Mouse (Mus musculus): Measurements from ENCODE around the gene Scaf11. TPM values are rescaled to one million over a fixed set of nuclear protein-coding genes. Genes with fewer than 3 reads are reported as not detected.
"Not testable (repeated sequence)": the region's sequence is repeated elsewhere in the genome, so short reads cannot be mapped to it uniquely, and the experiment has no call there.

Gene Scaf11
- 33.3 and 37.1 TPM in 2 replicates for polyA plus RNA-seq (2015; fragmentation: Nextera tagmentation; extraction: Ambion mirVana)

DNA sequence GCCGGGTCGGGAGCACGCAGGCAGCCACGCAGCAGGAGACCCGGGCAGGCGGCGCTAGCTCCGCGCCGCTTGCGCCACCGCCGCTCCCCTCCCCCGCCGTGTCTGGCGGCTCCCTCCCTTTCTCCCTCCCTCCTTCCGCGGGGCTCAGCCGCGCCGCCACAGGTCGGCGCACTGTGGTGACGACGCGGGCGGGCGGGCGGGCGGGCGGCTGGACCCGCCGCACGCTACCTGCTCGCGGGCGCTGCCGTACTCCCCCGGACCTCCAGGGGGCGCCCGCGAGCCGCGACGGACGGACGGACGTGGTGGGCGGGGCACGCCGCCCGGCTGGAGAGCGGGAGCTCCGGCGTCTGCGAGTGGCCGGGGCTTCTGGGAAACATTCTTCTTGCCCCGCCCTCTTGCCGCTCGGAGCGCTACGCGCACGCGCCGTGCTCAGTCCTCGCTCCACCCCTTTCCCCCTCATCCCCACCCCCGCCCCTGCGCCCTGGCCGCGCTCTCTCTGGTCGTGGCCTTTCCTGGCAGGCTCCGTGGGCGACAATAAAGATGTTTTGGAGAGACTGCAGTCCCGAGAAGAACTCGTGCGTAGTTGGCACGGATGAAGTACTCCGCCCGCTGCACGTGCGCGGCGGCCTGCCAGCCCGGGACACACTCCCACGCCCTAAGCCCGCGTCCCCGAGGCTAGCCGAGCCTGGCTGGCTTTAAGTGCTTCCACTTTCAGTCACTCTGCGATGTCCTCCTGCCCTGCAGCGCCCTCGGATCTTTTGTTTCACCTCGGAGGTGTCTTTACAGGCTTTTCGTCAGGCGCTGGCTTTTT is at the start of gene Scaf11:
TSS of gene Scaf11 (minus strand) at position 114 of the 811 bp plus-strand sequence.
- WGBS (ENCODE audit: insufficient replicate concordance) = under 1% methylated on average over 79 of the region's 96 CpGs
- H3K27ac ChIP-seq (ENCODE audit: low read length) = peak within 1 kb of the TSS; percentile 100
- peak within 1 kb of the TSS; percentile 96 for H3K4me3 ChIP-seq (ENCODE audit: low read depth, low read length)
- peak within 1 kb of the TSS; percentile 100 for H3K9ac ChIP-seq (ENCODE audit: low read depth, low read length)
- H3K27me3 ChIP-seq (ENCODE audit: control insufficient read depth, insufficient read depth, low read depth, low read length) = no peaks in the 10 kb centered on the region
- H3K9me3 ChIP-seq (replicated peaks; ENCODE audit: control insufficient read depth, low read length) = no peaks in the 10 kb centered on the region
- peaks cover 2% of the 10 kb centered on the region; the same call in 1 of the 2 replicates for H3K36me3 ChIP-seq (ENCODE audit: control insufficient read depth, insufficient read depth)
- ATAC-seq (ENCODE audit: low read depth) = peak; percentile 90
- peak within 1 kb of the TSS; percentile 91 for H3K4me2 ChIP-seq (ENCODE audit: low read depth, low read length)
- peaks cover 40% of the 10 kb centered on the region for H3K4me1 ChIP-seq (ENCODE audit: control insufficient read depth, low read depth, low read length)

DNA sequence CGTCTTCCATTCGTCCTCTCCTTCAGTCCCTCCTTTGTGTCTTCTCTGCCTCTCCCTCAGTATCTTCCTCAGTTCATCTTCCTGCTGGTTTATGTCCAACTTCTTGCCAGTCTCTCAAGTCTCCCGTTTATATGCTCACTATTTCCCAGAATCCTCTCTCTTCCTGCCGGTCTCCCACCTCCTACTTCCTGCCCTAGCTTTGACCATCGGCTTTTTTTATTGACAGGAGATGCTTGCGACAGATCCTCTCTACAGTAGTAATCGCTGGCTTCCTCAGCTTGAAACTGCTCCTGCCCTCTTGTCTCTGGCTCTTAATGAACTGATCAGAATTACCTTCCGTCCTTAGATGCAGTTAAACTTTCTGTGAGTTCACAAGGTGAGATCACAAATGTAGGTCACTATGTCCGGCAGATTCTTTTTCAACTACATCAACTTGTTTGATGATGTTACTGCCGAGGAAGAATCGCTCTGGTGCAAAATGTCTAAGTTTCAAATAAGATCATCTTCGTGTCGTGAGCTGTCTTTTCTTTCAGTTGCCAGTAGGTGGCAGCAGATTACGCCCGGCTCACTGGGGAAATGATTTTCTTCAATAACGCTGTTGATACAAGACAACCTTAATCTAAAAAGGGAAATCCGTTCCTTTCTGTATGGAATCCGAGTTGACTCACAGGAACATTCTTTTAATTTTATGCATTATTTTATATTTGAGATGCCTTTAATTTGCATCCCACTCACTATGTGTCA is 46.6 kb upstream of the Scaf11 start:
- ATAC-seq (ENCODE audit: low read depth) = no peak
- 0 out of 2 replicates have a peak overlapping the region, but pooled peaks have one; percentile 0 for H3K4me2 ChIP-seq (ENCODE audit: low read depth, low read length)
- H3K27ac ChIP-seq (ENCODE audit: low read length) = no peak overlapping the region
- no peaks in the 10 kb centered on the region for H3K4me1 ChIP-seq (ENCODE audit: control insufficient read depth, low read depth, low read length)
- H3K27me3 ChIP-seq (ENCODE audit: control insufficient read depth, insufficient read depth, low read depth, low read length) = no peaks in the 10 kb centered on the region
- 0 out of 2 replicates have a peak, but pooled peaks cover 6% of the 10 kb centered on the region for H3K9me3 ChIP-seq (replicated peaks; ENCODE audit: control insufficient read depth, low read length)
- H3K4me3 ChIP-seq (ENCODE audit: low read depth, low read length) = no peak overlapping the region
- no peaks in the 10 kb centered on the region for H3K36me3 ChIP-seq (ENCODE audit: control insufficient read depth, insufficient read depth)
- 26% methylated on average over 18 of the region's 18 CpGs for WGBS (ENCODE audit: insufficient replicate concordance)
- no peak overlapping the region for H3K9ac ChIP-seq (ENCODE audit: low read depth, low read length)

DNA sequence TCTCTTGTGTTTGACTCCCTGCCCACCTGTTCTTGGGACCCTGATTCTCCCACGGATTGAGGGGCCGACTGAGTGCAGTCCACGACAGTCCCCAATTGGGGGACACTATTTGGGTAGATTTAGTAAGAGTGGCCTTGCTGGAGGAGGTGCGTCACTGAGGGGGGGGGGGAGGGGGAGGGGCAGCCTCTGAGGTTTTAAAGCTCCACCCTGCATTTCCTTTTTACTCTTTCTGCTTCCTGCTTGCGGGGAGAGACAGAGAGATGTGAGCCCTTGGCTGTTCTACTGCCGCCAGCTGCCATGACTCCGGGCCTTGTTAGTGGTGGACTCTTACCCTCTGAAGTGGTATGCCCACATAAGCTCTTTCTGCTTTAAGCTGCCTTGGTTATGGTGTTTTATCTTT is 37.0 kb upstream of the Scaf11 start:
- ATAC-seq (ENCODE audit: low read depth) = no peak
- Histone ChIP-seq H3K36me3 (ENCODE audit: control insufficient read depth, insufficient read depth) (no peaks in the 10 kb centered on the region), H3K4me1 (ENCODE audit: control insufficient read depth, low read depth, low read length) (no peaks in the 10 kb centered on the region; the same call in 1 of the 2 replicates), H3K9me3 (replicated peaks; ENCODE audit: control insufficient read depth, low read length) (peaks cover 5% of the 10 kb centered on the region), H3K27me3 (ENCODE audit: control insufficient read depth, insufficient read depth, low read depth, low read length) (no peaks in the 10 kb centered on the region), H3K4me2 (ENCODE audit: low read depth, low read length) (no peak overlapping the region), H3K9ac (ENCODE audit: low read depth, low read length) (no peak overlapping the region), H3K27ac (ENCODE audit: low read length) (no peak overlapping the region), H3K4me3 (ENCODE audit: low read depth, low read length) (no peak overlapping the region)
- WGBS (ENCODE audit: insufficient replicate concordance) = 76% methylated on average over 7 of the region's 7 CpGs

DNA sequence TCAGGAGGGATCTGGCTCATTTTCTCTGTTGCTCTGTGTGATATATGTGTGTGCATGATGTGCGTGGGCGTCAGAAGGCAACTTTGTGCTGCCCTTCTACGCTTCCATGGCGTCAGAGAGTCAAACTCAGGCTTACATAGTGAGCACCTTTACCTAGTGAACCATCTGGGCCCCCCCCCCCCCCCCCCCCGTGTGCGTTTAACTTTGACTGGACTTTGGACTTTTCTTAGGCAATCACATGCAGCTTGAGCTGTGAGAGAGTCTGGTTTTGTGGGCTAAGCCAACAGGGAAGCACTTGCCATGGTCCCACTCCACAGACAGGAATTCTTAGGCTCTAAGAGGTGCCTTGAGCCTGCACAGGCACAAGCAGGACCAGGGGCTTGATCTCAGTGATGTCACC is 33.6 kb upstream of the Scaf11 start:
- Histone ChIP-seq H3K36me3 (ENCODE audit: control insufficient read depth, insufficient read depth) (no peaks in the 10 kb centered on the region), H3K4me1 (ENCODE audit: control insufficient read depth, low read depth, low read length) (no peaks in the 10 kb centered on the region; the same call in 1 of the 2 replicates), H3K27ac (ENCODE audit: low read length) (no peak overlapping the region), H3K9ac (ENCODE audit: low read depth, low read length) (no peak overlapping the region), H3K4me2 (ENCODE audit: low read depth, low read length) (no peak overlapping the region), H3K27me3 (ENCODE audit: control insufficient read depth, insufficient read depth, low read depth, low read length) (no peaks in the 10 kb centered on the region), H3K9me3 (replicated peaks; ENCODE audit: control insufficient read depth, low read length) (peaks cover 5% of the 10 kb centered on the region), H3K4me3 (ENCODE audit: low read depth, low read length) (no peak overlapping the region)
- 58% methylated on average over 6 of the region's 6 CpGs for WGBS (ENCODE audit: insufficient replicate concordance)
- ATAC-seq (ENCODE audit: low read depth) = peak; percentile 21; the same call in 1 of the 2 replicates

DNA sequence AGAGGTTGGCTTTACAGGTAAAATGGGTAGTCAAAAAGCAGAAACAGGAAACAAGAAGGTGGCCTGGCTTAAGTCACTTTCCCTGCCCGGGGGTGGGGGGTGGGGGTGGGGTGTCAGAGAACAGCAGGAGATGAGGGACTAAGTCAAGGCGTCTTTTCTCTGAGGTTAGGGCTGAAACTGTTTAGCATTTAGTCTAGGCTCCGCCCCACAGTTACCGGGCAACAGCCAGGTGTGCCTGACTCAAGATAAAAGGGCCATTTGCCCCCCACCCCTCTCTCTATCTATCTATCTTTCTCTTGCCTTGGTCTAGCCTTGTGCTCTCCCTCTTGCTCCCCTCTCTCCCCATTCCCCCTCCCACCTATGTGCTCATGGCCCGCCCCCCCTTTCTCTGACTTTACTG is 32.9 kb upstream of the Scaf11 start:
- Histone ChIP-seq H3K9me3 (replicated peaks; ENCODE audit: control insufficient read depth, low read length) (peaks cover 5% of the 10 kb centered on the region), H3K27ac (ENCODE audit: low read length) (no peak overlapping the region), H3K4me1 (ENCODE audit: control insufficient read depth, low read depth, low read length) (no peaks in the 10 kb centered on the region; the same call in 1 of the 2 replicates), H3K9ac (ENCODE audit: low read depth, low read length) (no peak overlapping the region), H3K4me3 (ENCODE audit: low read depth, low read length) (no peak overlapping the region), H3K27me3 (ENCODE audit: control insufficient read depth, insufficient read depth, low read depth, low read length) (no peaks in the 10 kb centered on the region), H3K4me2 (ENCODE audit: low read depth, low read length) (no peak overlapping the region), H3K36me3 (ENCODE audit: control insufficient read depth, insufficient read depth) (no peaks in the 10 kb centered on the region)
- ATAC-seq (ENCODE audit: low read depth) = no peak
- WGBS (ENCODE audit: insufficient replicate concordance) = 64% methylated on average over 5 of the region's 5 CpGs

DNA sequence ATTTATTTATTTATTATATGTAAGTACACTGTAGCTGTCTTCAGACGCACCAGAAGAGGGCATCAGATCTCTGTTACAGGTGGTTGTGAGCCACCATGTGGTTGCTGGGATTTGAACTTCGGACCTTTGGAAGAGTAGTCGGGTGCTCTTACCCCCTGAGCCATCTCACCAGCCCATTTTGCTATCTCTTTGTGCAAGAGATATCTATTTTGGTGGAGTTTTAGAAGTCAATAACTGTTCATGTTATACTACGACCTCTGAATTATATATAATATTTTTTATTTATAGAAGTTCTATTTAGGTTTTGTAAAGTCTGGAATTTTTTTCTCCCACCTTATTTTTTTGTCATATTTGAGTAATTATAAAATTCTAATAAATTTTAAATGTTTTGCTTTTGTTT is 32.3 kb upstream of the Scaf11 start:
- 65% methylated on average over 4 of the region's 4 CpGs for WGBS (ENCODE audit: insufficient replicate concordance)
- not testable (repeated sequence) for H3K27ac ChIP-seq (ENCODE audit: low read length); H3K4me2 ChIP-seq (ENCODE audit: low read depth, low read length); H3K36me3 ChIP-seq (ENCODE audit: control insufficient read depth, insufficient read depth); H3K4me1 ChIP-seq (ENCODE audit: control insufficient read depth, low read depth, low read length); H3K4me3 ChIP-seq (ENCODE audit: low read depth, low read length); H3K9me3 ChIP-seq (replicated peaks; ENCODE audit: control insufficient read depth, low read length); H3K27me3 ChIP-seq (ENCODE audit: control insufficient read depth, insufficient read depth, low read depth, low read length); ATAC-seq (ENCODE audit: low read depth); H3K9ac ChIP-seq (ENCODE audit: low read depth, low read length)

DNA sequence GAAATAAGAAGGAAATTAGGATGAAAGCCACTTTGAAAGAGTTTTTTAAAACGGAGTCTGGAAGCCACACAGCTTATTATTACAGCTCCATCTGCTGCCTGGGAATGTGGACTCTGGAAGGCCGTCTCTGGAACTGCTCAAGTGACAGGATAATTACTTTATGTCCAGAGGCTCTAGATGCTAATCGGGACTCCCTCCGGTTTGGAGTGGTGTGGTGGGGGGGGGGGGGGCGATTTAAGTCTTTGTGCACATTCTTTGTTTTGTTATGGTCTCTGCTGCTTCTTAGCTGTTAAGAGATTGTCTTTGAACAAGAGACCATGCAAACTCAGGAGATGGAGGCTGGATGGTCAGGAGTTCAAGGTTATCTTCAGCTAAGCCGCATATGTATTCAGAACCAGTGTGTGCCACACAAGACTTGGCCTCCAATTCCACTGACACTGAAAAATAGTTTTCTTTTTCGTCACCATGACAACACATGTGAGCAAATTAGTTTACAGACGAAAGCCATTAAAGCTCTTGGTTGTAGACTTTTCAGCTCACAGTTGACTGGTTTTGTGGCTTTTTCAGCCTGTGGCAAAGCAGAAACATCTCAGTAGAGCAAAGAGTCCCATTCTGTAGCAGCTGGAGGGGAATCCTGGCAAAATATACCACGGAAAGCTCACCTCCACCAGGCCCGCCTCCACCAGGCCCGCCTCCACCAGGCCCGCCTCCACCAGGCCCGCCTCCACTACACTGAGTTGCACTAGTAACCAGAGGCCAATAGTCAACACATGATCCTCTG is 31.4 kb upstream of the Scaf11 start:
- Histone ChIP-seq H3K9ac (ENCODE audit: low read depth, low read length) (no peak overlapping the region), H3K4me2 (ENCODE audit: low read depth, low read length) (no peak overlapping the region), H3K36me3 (ENCODE audit: control insufficient read depth, insufficient read depth) (no peaks in the 10 kb centered on the region), H3K9me3 (replicated peaks; ENCODE audit: control insufficient read depth, low read length) (peaks cover 2% of the 10 kb centered on the region), H3K27me3 (ENCODE audit: control insufficient read depth, insufficient read depth, low read depth, low read length) (no peaks in the 10 kb centered on the region), H3K4me3 (ENCODE audit: low read depth, low read length) (no peak overlapping the region), H3K4me1 (ENCODE audit: control insufficient read depth, low read depth, low read length) (no peaks in the 10 kb centered on the region; the same call in 1 of the 2 replicates), H3K27ac (ENCODE audit: low read length) (no peak overlapping the region)
- WGBS (ENCODE audit: insufficient replicate concordance) = 44% methylated on average over 13 of the region's 13 CpGs
- ATAC-seq (ENCODE audit: low read depth) = no peak

DNA sequence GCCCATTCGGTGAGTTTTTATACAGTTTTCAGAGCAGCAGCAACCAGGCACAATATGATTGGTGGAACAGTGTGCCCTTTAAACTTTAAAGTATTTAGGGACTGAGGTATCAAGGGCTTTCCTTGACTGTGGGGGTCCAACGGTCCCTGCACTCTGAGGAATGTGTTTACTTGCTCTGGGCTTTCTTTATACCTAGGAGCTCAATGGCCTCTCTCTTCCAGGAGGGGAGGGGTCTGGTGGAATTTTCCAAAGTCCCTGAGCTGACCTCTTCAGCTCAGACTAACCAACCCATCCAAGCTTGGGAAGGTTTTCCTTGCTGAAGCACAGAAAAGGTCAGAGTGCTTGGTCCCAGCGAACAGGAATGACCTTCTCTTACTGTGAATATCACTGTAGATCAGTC is 30.8 kb upstream of the Scaf11 start:
- WGBS (ENCODE audit: insufficient replicate concordance) = 40% methylated on average over 3 of the region's 3 CpGs
- Histone ChIP-seq H3K9ac (ENCODE audit: low read depth, low read length) (no peak overlapping the region), H3K4me2 (ENCODE audit: low read depth, low read length) (no peak overlapping the region), H3K9me3 (replicated peaks; ENCODE audit: control insufficient read depth, low read length) (peaks cover 2% of the 10 kb centered on the region), H3K27me3 (ENCODE audit: control insufficient read depth, insufficient read depth, low read depth, low read length) (no peaks in the 10 kb centered on the region), H3K4me1 (ENCODE audit: control insufficient read depth, low read depth, low read length) (no peaks in the 10 kb centered on the region; the same call in 1 of the 2 replicates), H3K36me3 (ENCODE audit: control insufficient read depth, insufficient read depth) (no peaks in the 10 kb centered on the region), H3K4me3 (ENCODE audit: low read depth, low read length) (no peak overlapping the region), H3K27ac (ENCODE audit: low read length) (no peak overlapping the region)
- ATAC-seq (ENCODE audit: low read depth) = no peak

Measured in liver, embryonic 16.5 days (tissue).